Mouse (Mus musculus) intestine, embryonic 16.5 days (tissue): ENCODE results near the gene Mill2. TPM values are rescaled to one million over a fixed set of nuclear protein-coding genes. Genes with fewer than 3 reads are reported as not detected.
A peak's percentile ranks its signal among the peaks of the same experiment; 100 is the strongest.
"Not testable (repeated sequence)": the region's sequence is repeated elsewhere in the genome, so short reads cannot be mapped to it uniquely, and the experiment has no call there.

Experiments used
- ATAC-seq: fragments of 200-750 bp; cut with Nextera tagmentation; 2 replicates; pipeline ENCODE4 v1.8.0; 2017; ENCODE audit warnings: moderate TSS enrichment, moderate library complexity
- H3K27ac ChIP-seq: fragments of 300-500 bp; sonication (generic); 2 replicates; pipeline ENCODE4 v1.5.1; 2014; ENCODE audit warnings: mild to moderate bottlenecking, low read length
- H3K27me3 ChIP-seq: fragments of 300-500 bp; sonication (generic); replicated peaks from 2 replicates; pipeline ENCODE4 v1.6.1; 2014; ENCODE audit warnings: low read length, control low read depth, mixed read lengths; ENCODE audit not compliant: control insufficient read depth, insufficient read depth
- H3K36me3 ChIP-seq: fragments of 300-500 bp; sonication (generic); 2 replicates; pipeline ENCODE4 v1.6.1; 2014; ENCODE audit warnings: low read length, control low read depth; ENCODE audit not compliant: control insufficient read depth, insufficient read depth
- H3K4me1 ChIP-seq: fragments of 300-500 bp; sonication (generic); 2 replicates; pipeline ENCODE4 v1.6.1; 2014; ENCODE audit warnings: low read length, control low read depth, mixed read lengths; ENCODE audit not compliant: control insufficient read depth, insufficient read depth
- H3K4me2 ChIP-seq: fragments of 300-500 bp; sonication (generic); 2 replicates; pipeline ENCODE4 v1.6.1; 2014; ENCODE audit warnings: low read depth, low read length, control low read depth
- H3K4me3 ChIP-seq: fragments of 300-500 bp; sonication (generic); 2 replicates; pipeline ENCODE4 v1.5.1; 2014; ENCODE audit warnings: mild to moderate bottlenecking, low read length
- H3K9ac ChIP-seq: fragments of 300-500 bp; sonication (generic); 2 replicates; pipeline ENCODE4 v1.6.1; 2014; ENCODE audit warnings: low read depth, low read length
- H3K9me3 ChIP-seq: fragments of 300-500 bp; sonication (generic); 2 replicates; pipeline ENCODE4 v1.6.1; 2016; ENCODE audit warnings: low read length, control low read depth; ENCODE audit not compliant: control insufficient read depth
- WGBS: fragments of 180-500 bp; shearing (Covaris S2); extraction: QIAGEN DNeasy Blood & Tissue Kit; methylation state at CpG from one replicate; pipeline ENCODE4 v1.1.7; 2014; 5-methylcytosine and 5-hydroxymethylcytosine counted together
- polyA plus RNA-seq: library from polyadenylated mRNA; unstranded; fragments of >200 nt; fragmentation: Nextera tagmentation; extraction: Ambion mirVana; gene quantifications from 2 replicates; pipeline ENCODE4 v1.2.1, GENCODE M21; 2015

The Mill2 gene
- polyA plus RNA-seq, result 1.1 and 1.3 TPM in 2 replicates

DNA sequence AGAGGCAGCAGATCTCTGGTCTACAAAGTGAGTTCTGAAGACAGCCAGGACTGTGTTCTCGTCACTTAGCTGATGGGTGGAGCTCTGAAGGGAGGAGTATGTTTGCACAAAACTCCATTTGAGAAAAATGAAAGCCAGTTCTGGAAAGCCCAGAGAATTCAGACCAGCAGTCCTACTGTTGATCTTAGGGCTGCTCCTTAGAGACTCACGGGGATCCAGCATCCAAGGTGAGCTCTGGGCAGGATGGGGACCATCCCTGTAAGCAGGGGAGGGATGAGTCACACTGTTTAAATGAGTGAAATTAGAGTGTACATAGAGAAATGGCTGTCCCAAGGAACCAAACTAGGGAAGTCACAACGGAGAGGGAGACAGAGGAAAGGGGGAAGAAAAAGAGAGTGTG lies at the start of gene Mill2:
Mill2 (plus strand) TSS at position 102 of the 400 bp plus-strand sequence.
- Histone ChIP-seq H3K9me3 (no peaks in the 10 kb centered on the region), H3K27ac (peak within 1 kb of the TSS; percentile 97), H3K9ac (peak within 1 kb of the TSS; percentile 69), H3K36me3 (no peaks in the 10 kb centered on the region), H3K4me2 (peak within 1 kb of the TSS; percentile 67), H3K4me1 (peaks cover 11% of the 10 kb centered on the region), H3K27me3 (no peaks in the 10 kb centered on the region), H3K4me3 (peak within 1 kb of the TSS; percentile 48)
- peak; percentile 62 for ATAC-seq
- 9% methylated on average over 3 of the region's 3 CpGs for WGBS

DNA sequence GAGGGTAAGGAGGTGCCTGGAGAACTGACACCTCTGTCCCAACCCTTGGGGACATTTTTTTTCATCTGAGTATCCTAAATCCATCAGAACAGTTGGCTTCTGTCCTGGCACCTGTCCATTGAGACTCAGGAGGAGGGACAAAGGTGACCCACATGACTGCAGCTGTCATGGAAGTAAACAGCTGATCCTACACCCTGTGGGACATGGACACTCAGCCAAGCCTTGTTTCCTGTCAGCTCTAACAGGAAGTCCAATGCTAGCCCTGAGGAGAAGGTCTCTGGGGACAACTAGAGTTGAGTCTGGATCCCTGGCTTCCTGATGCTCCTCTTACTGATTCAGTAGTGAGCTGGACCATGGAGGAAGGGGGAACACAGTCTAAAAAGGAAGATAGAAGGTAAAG lies 49.1 kb upstream of the Mill2 start:
- ATAC-seq, H3K4me3 ChIP-seq, H3K36me3 ChIP-seq: not testable (repeated sequence)

DNA sequence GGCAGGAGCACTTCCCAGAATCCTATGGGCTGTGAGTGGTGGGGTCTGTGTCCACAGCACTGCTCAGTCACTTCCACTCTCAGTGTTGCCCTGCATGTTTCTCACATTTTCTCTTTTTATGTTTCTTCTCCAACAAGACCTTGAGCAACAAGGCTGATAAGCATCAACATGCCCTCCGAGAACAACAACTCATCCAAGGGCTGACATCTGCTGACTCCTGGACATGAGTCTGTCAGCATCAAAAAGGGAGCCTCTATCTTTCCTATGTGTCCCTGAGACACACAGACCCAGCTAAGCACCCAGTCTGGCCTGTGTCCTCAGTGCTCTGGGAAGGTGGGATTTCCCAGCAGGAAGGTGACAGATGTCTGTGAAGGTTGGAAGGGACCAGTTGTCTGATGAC lies 41.3 kb upstream of the Mill2 start, which contains the start of gene Psg19:
Psg19 (minus strand) TSS at position 101 of the 400 bp plus-strand sequence.
- ATAC-seq, result no peak
- H3K27ac ChIP-seq, result no peak within 1 kb of the TSS
- no peaks in the 10 kb centered on the region for H3K9me3 ChIP-seq
- H3K4me3 ChIP-seq, result no peak within 1 kb of the TSS
- H3K4me2 ChIP-seq, result no peak within 1 kb of the TSS
- no peaks in the 10 kb centered on the region for H3K4me1 ChIP-seq
- no peak within 1 kb of the TSS for H3K9ac ChIP-seq
- H3K36me3 ChIP-seq, result no peaks in the 10 kb centered on the region
- 83% methylated on average over 1 of the region's 1 CpGs for WGBS
- no peaks in the 10 kb centered on the region for H3K27me3 ChIP-seq

More for the DNA sequence above, 49.1 kb upstream of the Mill2 start:
- not testable (repeated sequence) for H3K9me3 ChIP-seq, H3K9ac ChIP-seq, H3K27me3 ChIP-seq, H3K27ac ChIP-seq, H3K4me1 ChIP-seq, H3K4me2 ChIP-seq

- no peak overlapping the region for H3K4me2 ChIP-seq
- H3K9me3 ChIP-seq, result no peaks in the 10 kb centered on the region
- H3K27ac ChIP-seq, result no peak overlapping the region
- no peak for ATAC-seq
- H3K27me3 ChIP-seq, result no peaks in the 10 kb centered on the region
- H3K9ac ChIP-seq, result no peak overlapping the region
- H3K4me1 ChIP-seq, result no peaks in the 10 kb centered on the region
- no peaks in the 10 kb centered on the region for H3K36me3 ChIP-seq
- WGBS, result 34% methylated on average over 3 of the region's 3 CpGs
- H3K4me3 ChIP-seq, result no peak overlapping the region
These were observed 40.6 kb upstream of the Mill2 start for GRCm38 (mm10) chr7:18799129-18799528.

DNA sequence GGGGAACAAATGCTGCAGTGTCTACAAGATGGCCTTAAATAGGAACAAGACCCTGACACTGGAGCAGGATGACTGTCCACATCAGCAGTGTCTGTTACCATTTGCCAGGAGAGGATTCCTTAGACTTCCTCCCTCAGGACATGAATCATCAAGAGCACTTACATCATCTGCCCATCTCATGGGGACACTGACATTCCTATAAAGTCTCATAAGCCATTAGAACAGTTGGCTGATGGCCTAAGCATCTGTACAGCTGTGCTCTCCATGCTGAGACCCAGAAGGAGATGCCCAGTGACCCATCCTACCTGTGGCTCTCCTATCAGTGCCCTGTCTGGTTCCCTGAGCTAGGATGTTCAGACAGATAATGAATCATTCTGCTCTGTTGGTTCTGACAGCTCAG lies 36.2 kb upstream of the Mill2 start:
- Histone ChIP-seq H3K4me3 (no peak overlapping the region), H3K4me2 (no peak overlapping the region), H3K9ac (no peak overlapping the region), H3K36me3 (no peaks in the 10 kb centered on the region), H3K9me3 (no peaks in the 10 kb centered on the region), H3K27me3 (no peaks in the 10 kb centered on the region), H3K4me1 (no peaks in the 10 kb centered on the region), H3K27ac (no peak overlapping the region)
- no peak for ATAC-seq

GRCm38 (mm10) chr7:18818301-18818700 lies 21.5 kb upstream of the Mill2 start:
- H3K36me3 ChIP-seq, result no peaks in the 10 kb centered on the region
- no peak overlapping the region for H3K27ac ChIP-seq
- H3K9ac ChIP-seq, result no peak overlapping the region
- H3K4me3 ChIP-seq, result no peak overlapping the region
- 84% methylated on average over 9 of the region's 9 CpGs for WGBS
- no peaks in the 10 kb centered on the region for H3K27me3 ChIP-seq
- no peak overlapping the region for H3K4me2 ChIP-seq
- no peaks in the 10 kb centered on the region for H3K4me1 ChIP-seq
- ATAC-seq, result no peak
- H3K9me3 ChIP-seq, result no peaks in the 10 kb centered on the region

GRCm38 (mm10) chr7:18821507-18821906 lies 18.3 kb upstream of the Mill2 start, which contains the start of gene Psg17:
TSS of gene Psg17 (minus strand) at chr7:18821607.
- Histone ChIP-seq H3K4me2 (no peak within 1 kb of the TSS), H3K4me3 (no peak within 1 kb of the TSS), H3K4me1 (no peaks in the 10 kb centered on the region), H3K9ac (no peak within 1 kb of the TSS), H3K9me3 (no peaks in the 10 kb centered on the region), H3K36me3 (no peaks in the 10 kb centered on the region), H3K27ac (no peak within 1 kb of the TSS), H3K27me3 (no peaks in the 10 kb centered on the region)
- 72% methylated on average over 3 of the region's 3 CpGs for WGBS
- ATAC-seq, result no peak

DNA sequence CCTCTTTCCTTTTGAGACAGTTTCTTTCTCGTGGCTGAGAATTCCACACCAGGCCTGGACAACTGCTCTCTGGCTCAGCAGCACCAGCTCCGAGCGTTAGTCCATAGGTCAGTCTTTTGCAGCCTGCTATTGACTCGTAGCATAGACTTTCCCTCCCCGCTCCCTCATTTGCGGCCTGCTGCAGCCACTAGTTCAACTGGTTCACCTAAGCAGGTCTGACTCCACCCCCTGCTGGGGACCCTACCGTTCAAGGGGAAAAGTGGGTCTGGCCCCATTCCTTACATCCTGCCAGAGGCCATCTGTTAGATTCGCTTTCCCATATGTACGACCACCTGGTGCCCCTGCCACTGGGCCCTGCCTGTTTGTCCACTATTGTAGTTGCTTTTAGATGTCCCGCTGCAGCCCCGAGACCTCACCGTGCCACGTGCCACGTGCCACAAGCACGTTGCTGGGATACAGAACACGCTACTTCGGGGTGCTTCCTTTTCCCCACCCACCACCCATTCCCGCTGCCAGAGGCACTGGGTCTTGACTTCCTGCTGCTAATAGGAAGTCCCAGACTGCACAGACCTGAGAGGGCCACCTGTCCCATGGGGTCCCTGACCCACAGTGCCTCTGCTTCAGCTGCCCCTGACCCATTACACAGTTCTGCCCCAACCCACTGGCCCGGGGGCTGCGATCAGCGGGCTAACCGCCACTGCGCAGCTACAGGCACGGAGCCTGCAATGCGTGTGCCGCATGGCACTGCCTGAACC lies 11.8 kb upstream of the Mill2 start:
- H3K27ac ChIP-seq, result no peak overlapping the region
- no peaks in the 10 kb centered on the region for H3K36me3 ChIP-seq
- no peak overlapping the region; the same call in 1 of the 2 replicates for H3K9ac ChIP-seq
- H3K4me1 ChIP-seq, result peaks cover 4% of the 10 kb centered on the region; the same call in 1 of the 2 replicates
- H3K4me3 ChIP-seq, result no peak overlapping the region
- H3K27me3 ChIP-seq, result no peaks in the 10 kb centered on the region
- ATAC-seq, result peak; percentile 88
- 61% methylated on average over 26 of the region's 26 CpGs for WGBS
- H3K4me2 ChIP-seq, result no peak overlapping the region
- no peaks in the 10 kb centered on the region for H3K9me3 ChIP-seq

DNA sequence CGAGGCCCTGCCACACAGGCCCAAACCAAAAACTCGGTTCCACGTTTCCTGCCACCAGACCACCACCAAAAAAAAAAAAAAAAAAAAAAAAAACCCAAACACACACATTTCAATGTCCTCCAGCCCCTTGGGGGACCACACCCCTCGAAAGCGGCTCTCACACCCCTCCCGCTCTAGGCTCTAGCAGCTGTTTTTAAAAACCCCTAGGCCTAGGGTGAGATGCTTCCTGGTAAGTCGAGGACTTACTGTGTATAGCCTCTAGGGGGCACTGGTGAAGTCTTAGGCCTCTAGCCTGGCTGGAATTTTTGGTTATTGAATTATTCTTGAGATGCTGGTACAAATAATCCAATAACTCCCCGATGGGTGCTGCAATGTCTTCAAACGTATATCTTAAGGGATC lies 11.2 kb upstream of the Mill2 start:
- no peak for ATAC-seq
- WGBS, result 71% methylated on average over 9 of the region's 9 CpGs
- Histone ChIP-seq H3K27ac (no peak overlapping the region), H3K36me3 (no peaks in the 10 kb centered on the region), H3K4me1 (peaks cover 4% of the 10 kb centered on the region; the same call in 1 of the 2 replicates), H3K4me2 (no peak overlapping the region), H3K9ac (no peak overlapping the region), H3K27me3 (no peaks in the 10 kb centered on the region), H3K9me3 (no peaks in the 10 kb centered on the region), H3K4me3 (no peak overlapping the region)
